Mouse (Mus musculus) MEL (cell line): ENCODE data around the gene Dnajc5g. TPM values are rescaled to one million over a fixed set of nuclear protein-coding genes. Genes with fewer than 3 reads are reported as not detected.
A peak's percentile ranks its signal among the peaks of the same experiment; 100 is the strongest.

ENCODE experiments used
- DNase-seq: peaks from one replicate; pipeline ENCODE4 v3.0.0; 2011; ENCODE audit warnings: low read depth, low spot score
- H3K27ac ChIP-seq: 2 replicates; pipeline ENCODE4 v1.5.1; 2012; ENCODE audit warnings: low read depth, mild to moderate bottlenecking, control low read depth, low read length, moderate library complexity; ENCODE audit not compliant: control insufficient read depth
- H3K27me3 ChIP-seq, 2 experiments: fragments of 150-350 bp in 1 of 2; sonication (generic) in 1 of 2; 2 replicates each; pipeline ENCODE4 v1.6.1; 2012; ENCODE audit warnings: low read length in 2 of 2, mild to moderate bottlenecking in 2 of 2, improper control_type of control experiment in 1 of 2, moderate library complexity in 1 of 2; ENCODE audit not compliant: insufficient read depth in 2 of 2, control insufficient read depth in 1 of 2
- H3K36me3 ChIP-seq, 2 experiments: 2 replicates each; pipeline ENCODE4 v1.6.1; 2012 to 2014; ENCODE audit warnings: low read length in 2 of 2, improper control_type of control experiment in 1 of 2, inconsistent platforms in 1 of 2, mild to moderate bottlenecking in 1 of 2; ENCODE audit not compliant: insufficient read depth in 2 of 2, control insufficient read depth in 1 of 2
- H3K4me1 ChIP-seq, 2 experiments: fragments of 150-350 bp in 1 of 2; sonication (generic) in 1 of 2; 2 replicates each; pipeline ENCODE4 v1.6.1; 2012; ENCODE audit warnings: low read length in 2 of 2, improper control_type of control experiment in 1 of 2, mild to moderate bottlenecking in 1 of 2; ENCODE audit not compliant: insufficient read depth in 2 of 2, control insufficient read depth in 1 of 2
- H3K4me3 ChIP-seq, 2 experiments: fragments of 150-350 bp in 1 of 2; sonication (generic) in 1 of 2; 2 replicates each; pipeline ENCODE4 v1.5.1; 2012; ENCODE audit warnings: low read depth in 2 of 2, low read length in 2 of 2, mild to moderate bottlenecking in 2 of 2, moderate library complexity in 2 of 2, control low read depth in 1 of 2, improper control_type of control experiment in 1 of 2; ENCODE audit not compliant: control insufficient read depth in 1 of 2, insufficient read depth in 1 of 2
- H3K79me2 ChIP-seq: 2 replicates; pipeline ENCODE4 v1.6.1; 2012; ENCODE audit warnings: mild to moderate bottlenecking, low read length, moderate library complexity; ENCODE audit not compliant: control insufficient read depth, poor library complexity, insufficient read depth
- H3K9ac ChIP-seq: 2 replicates; pipeline ENCODE4 v1.6.1; 2012; ENCODE audit warnings: low read depth, mild to moderate bottlenecking, control low read depth, low read length, moderate library complexity; ENCODE audit not compliant: control insufficient read depth, poor library complexity, severe bottlenecking
- H3K9me3 ChIP-seq: fragments of 150-350 bp; sonication (generic); replicated peaks from 2 replicates; pipeline ENCODE4 v1.6.1; 2012; ENCODE audit warnings: mild to moderate bottlenecking, low read length, improper control_type of control experiment, moderate library complexity; ENCODE audit not compliant: insufficient read depth
- BHLHE40 ChIP-seq: IDR thresholded peaks from 2 replicates; pipeline ENCODE4 v1.6.1; 2012; ENCODE audit warnings: low read depth, mild to moderate bottlenecking, inconsistent platforms, low read length, improper control_type of control experiment, borderline replicate concordance
- CHD2 ChIP-seq: IDR thresholded peaks from 2 replicates; pipeline ENCODE4 v1.6.1; 2011; ENCODE audit warnings: low read length, improper control_type of control experiment
- E2F4 ChIP-seq: IDR thresholded peaks from 2 replicates; pipeline ENCODE4 v1.6.1; 2011; ENCODE audit warnings: low read depth, low read length, improper control_type of control experiment, borderline replicate concordance
- EP300 ChIP-seq, 2 experiments: IDR thresholded peaks; 2 replicates each; pipeline ENCODE4 v1.6.1; 2011; ENCODE audit warnings: improper control_type of control experiment in 2 of 2, low read length in 2 of 2, low read depth in 1 of 2, mild to moderate bottlenecking in 1 of 2
- KAT2A ChIP-seq: conservative IDR thresholded peaks from 2 replicates; pipeline ENCODE4 v1.6.1; 2012; ENCODE audit warnings: low read depth, low read length, improper control_type of control experiment, inconsistent platforms
- MAX ChIP-seq: IDR thresholded peaks from 2 replicates; pipeline ENCODE4 v1.6.1; 2011; ENCODE audit warnings: low read length, improper control_type of control experiment
- MAZ ChIP-seq: IDR thresholded peaks from 2 replicates; pipeline ENCODE4 v1.6.1; 2012; ENCODE audit warnings: low read depth, mild to moderate bottlenecking, inconsistent platforms, low read length, improper control_type of control experiment
- MYC ChIP-seq: IDR thresholded peaks from 2 replicates; pipeline ENCODE4 v1.6.1; 2011; ENCODE audit warnings: low read depth, mild to moderate bottlenecking, low read length, improper control_type of control experiment, moderate library complexity
- SIN3A ChIP-seq: IDR thresholded peaks from 2 replicates; pipeline ENCODE4 v1.6.1; 2012; ENCODE audit warnings: low read length, improper control_type of control experiment, inconsistent platforms
- USF1 ChIP-seq: IDR thresholded peaks from 2 replicates; pipeline ENCODE4 v1.6.1; 2014; ENCODE audit warnings: low read depth, mild to moderate bottlenecking, inconsistent platforms, low read length, improper control_type of control experiment, moderate library complexity
- ZKSCAN1 ChIP-seq: IDR thresholded peaks from 2 replicates; pipeline ENCODE4 v1.6.1; 2012; ENCODE audit warnings: low read depth, mild to moderate bottlenecking, inconsistent platforms, low read length, improper control_type of control experiment, moderate library complexity
- polyA plus RNA-seq, 2 experiments: library from polyadenylated mRNA; stranded (reverse) in 1 of 2; unstranded in 1 of 2; fragments of >175 nt in 1 of 2; fragments of >200 nt in 1 of 2; gene quantifications; 2 replicates each; pipeline versions ENCODE4 v1.2.1 to v1.2.4; 2012; ENCODE audit warnings: low replicate concordance in 2 of 2, low read depth in 1 of 2; ENCODE audit not compliant: insufficient read length in 2 of 2, insufficient read depth in 1 of 2, missing spikeins in 1 of 2
- total RNA-seq: library from RNA; depleted of rRNA; stranded (reverse); fragments of 300-350 nt; gene quantifications from 2 replicates; pipeline ENCODE4 v1.2.3, GENCODE M21; 2012

The Dnajc5g gene
- total and polyA plus RNA-seq, 3 experiments = not detected

- Histone ChIP-seq H3K27me3 (peaks cover 14 to 22% of the 10 kb centered on the region in 2 experiments), H3K4me3 (no peak overlapping the region), H3K36me3 (no peaks in the 10 kb centered on the region), H3K9me3 (no peaks in the 10 kb centered on the region)
- TF ChIP-seq MAZ = no peak
- TF ChIP-seq, all 39 proteins: peak for 0
- Histone ChIP-seq H3K4me1 (no peaks in the 10 kb centered on the region), H3K27ac (no peak overlapping the region), H3K9ac (no peak overlapping the region), H3K79me2 (no peaks in the 10 kb centered on the region)
- no peak for DNase-seq
These were observed 12.7 kb upstream of the Dnajc5g start for GRCm38 (mm10) chr5:31093151-31094041.

- Histone ChIP-seq H3K9ac (no peak overlapping the region), H3K36me3 (no peaks in the 10 kb centered on the region), H3K27ac (no peak overlapping the region), H3K27me3 (peaks cover 12 to 20% of the 10 kb centered on the region in 2 experiments), H3K79me2 (no peaks in the 10 kb centered on the region), H3K9me3 (no peaks in the 10 kb centered on the region), H3K4me1 (no peaks in the 10 kb centered on the region), H3K4me3 (0 out of 4 replicates have a peak overlapping the region, but pooled peaks of 1 of the 2 experiments have one; percentile 34)
- DNase-seq = no peak
- no peak for TF ChIP-seq CHD2
- no peak for TF ChIP-seq KAT2A
- TF ChIP-seq USF1 = no peak
- TF ChIP-seq BHLHE40 = no peak
- TF ChIP-seq MYC = no peak
- TF ChIP-seq E2F4 = no peak
- no peak for TF ChIP-seq ZKSCAN1
- TF ChIP-seq EP300 (IDR thresholded peaks at IDR 0.05; ENCODE audit: low read depth in 1 of 2, low read length in 2 of 2) = no peak
- no peak for TF ChIP-seq SIN3A
- TF ChIP-seq MAX = no peak
These were observed 11.8 kb upstream of the Dnajc5g start for GRCm38 (mm10) chr5:31094100-31094798.
